Mouse (Mus musculus) midbrain, postnatal 0 days (tissue): Measurements from ENCODE around the gene Tmem217. TPM values are rescaled to one million over a fixed set of nuclear protein-coding genes. Genes with fewer than 3 reads are reported as not detected.

Experiments used
- ATAC-seq: fragments of 200-750 bp; cut with Nextera tagmentation; 2 replicates; pipeline ENCODE4 v1.8.0; 2017; ENCODE audit warnings: moderate number of reproducible peaks, mild to moderate bottlenecking, moderate TSS enrichment, moderate library complexity; ENCODE audit not compliant: low FRiP score
- DNase-seq: peaks from one replicate; pipeline ENCODE4 v3.0.0-alpha.2; 2015; ENCODE audit warnings: low spot score
- H3K27ac ChIP-seq: fragments of 300-500 bp; sonication (generic); 2 replicates; pipeline ENCODE4 v1.5.1; 2014; ENCODE audit warnings: low read depth, mild to moderate bottlenecking, low read length, mixed read lengths
- H3K27me3 ChIP-seq: fragments of 300-500 bp; sonication (generic); 2 replicates; pipeline ENCODE4 v1.6.1; 2014; ENCODE audit warnings: low read length, control low read depth, mixed read lengths; ENCODE audit not compliant: insufficient read depth
- H3K36me3 ChIP-seq: fragments of 300-500 bp; sonication (generic); 2 replicates; pipeline ENCODE4 v1.6.1; 2014; ENCODE audit warnings: low read length, control low read depth, mixed read lengths; ENCODE audit not compliant: insufficient read depth
- H3K4me1 ChIP-seq: fragments of 300-500 bp; sonication (generic); 2 replicates; pipeline ENCODE4 v1.6.1; 2014; ENCODE audit warnings: mild to moderate bottlenecking, control low read depth, antibody characterized with exemption, low read length, mixed read lengths; ENCODE audit not compliant: insufficient read depth
- H3K4me2 ChIP-seq: fragments of 300-500 bp; sonication (generic); 2 replicates; pipeline ENCODE4 v1.6.1; 2014; ENCODE audit warnings: low read depth, mild to moderate bottlenecking, low read length, mixed read lengths; ENCODE audit not compliant: poor library complexity, severe bottlenecking
- H3K4me3 ChIP-seq: fragments of 300-500 bp; sonication (generic); 2 replicates; pipeline ENCODE4 v1.5.1; 2014; ENCODE audit warnings: low read depth, mild to moderate bottlenecking, low read length, moderate library complexity
- H3K9ac ChIP-seq: fragments of 300-500 bp; sonication (generic); replicated peaks from 2 replicates; pipeline ENCODE4 v1.6.1; 2014; ENCODE audit warnings: mild to moderate bottlenecking, low read length, moderate library complexity, mixed read lengths; ENCODE audit not compliant: poor library complexity, severe bottlenecking
- H3K9me3 ChIP-seq: fragments of 300-500 bp; sonication (generic); 2 replicates; pipeline ENCODE4 v1.6.1; 2016; ENCODE audit warnings: low read length, control low read depth
- CTCF ChIP-seq: IDR thresholded peaks from 2 replicates; pipeline ENCODE4 v1.5.1; 2016; ENCODE audit warnings: antibody characterized with exemption, mild to moderate bottlenecking
- WGBS: fragments of 180-500 bp; shearing (Covaris S2); extraction: QIAGEN DNeasy Blood & Tissue Kit; methylation state at CpG from one replicate; pipeline ENCODE4 v1.1.7; 2014; 5-methylcytosine and 5-hydroxymethylcytosine counted together
- polyA plus RNA-seq: library from polyadenylated mRNA; unstranded; fragments of >200 nt; fragmentation: Nextera tagmentation; extraction: Ambion mirVana; gene quantifications from 2 replicates; pipeline ENCODE4 v1.2.1, GENCODE M21; 2015
- total RNA-seq: library from RNA; depleted of rRNA; stranded (reverse); fragments of >200 nt; gene quantifications from 2 replicates; pipeline ENCODE4 v1.2.3, GENCODE M21; 2014

The Tmem217 gene
- total and polyA plus RNA-seq, 2 experiments from 2014 or later: 0.84 TPM; not detected in 1

DNA sequence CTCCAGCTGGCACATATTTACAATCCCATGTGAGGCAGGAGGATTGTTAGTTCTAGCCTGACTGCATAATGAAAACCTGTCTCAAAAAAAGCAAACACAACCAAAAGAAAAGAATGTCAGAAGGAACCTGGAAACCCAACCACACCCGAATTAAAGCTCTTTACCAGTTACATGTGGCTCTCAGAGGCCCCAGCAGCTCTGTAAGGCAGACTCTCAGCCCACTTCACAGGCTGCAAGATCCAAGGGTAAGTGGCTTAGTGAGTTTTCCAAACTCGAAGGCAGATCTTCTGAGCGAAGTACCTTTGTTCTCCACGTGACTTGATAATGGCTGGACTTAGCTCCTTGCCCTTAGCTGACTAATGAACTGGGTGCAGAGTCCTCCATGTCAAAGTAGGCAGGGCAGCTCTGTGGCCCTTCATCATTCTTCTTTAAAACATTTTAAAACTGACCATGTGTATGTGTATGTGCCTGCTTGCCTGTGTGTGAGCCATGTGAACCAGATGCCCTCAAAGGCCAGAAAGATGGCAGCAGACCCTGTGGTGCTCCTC is 27.5 kb upstream of the Tmem217 start:
- no peak overlapping the region for H3K4me3 ChIP-seq
- WGBS: 89% methylated on average over 4 of the region's 4 CpGs
- no peak for ATAC-seq
- DNase-seq: no peak
- no peak for TF ChIP-seq CTCF
- H3K36me3 ChIP-seq: peaks cover 61% of the 10 kb centered on the region
- no peak overlapping the region for H3K4me2 ChIP-seq
- H3K4me1 ChIP-seq: no peaks in the 10 kb centered on the region
- H3K27ac ChIP-seq: no peak overlapping the region
- H3K27me3 ChIP-seq: no peaks in the 10 kb centered on the region
- H3K9me3 ChIP-seq: no peaks in the 10 kb centered on the region
- H3K9ac ChIP-seq: no peak overlapping the region

DNA sequence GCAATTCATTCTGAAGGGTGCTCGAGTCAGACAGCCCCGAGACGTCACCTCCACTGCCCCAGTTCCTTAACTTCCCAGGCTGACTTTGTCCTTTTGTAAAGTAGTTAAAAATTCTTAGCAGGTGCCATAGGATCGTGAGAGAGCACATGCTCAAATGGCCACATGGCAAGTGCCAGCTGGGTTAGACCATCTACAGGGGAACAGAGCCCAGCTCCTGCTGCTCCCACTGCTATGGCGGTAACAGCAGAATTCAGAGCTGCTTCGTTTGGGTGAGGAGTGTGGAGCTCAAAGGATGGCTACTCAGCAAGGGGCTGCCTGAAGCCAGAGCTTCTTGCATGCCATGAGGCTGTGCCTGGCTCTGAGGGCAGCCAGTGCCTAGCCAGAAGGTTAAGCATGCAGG is 17.6 kb upstream of the Tmem217 start:
- H3K4me1 ChIP-seq: no peaks in the 10 kb centered on the region
- no peak overlapping the region for H3K27ac ChIP-seq
- no peaks in the 10 kb centered on the region for H3K27me3 ChIP-seq
- WGBS: 85% methylated on average over 6 of the region's 6 CpGs
- no peak for TF ChIP-seq CTCF
- DNase-seq (no peak), ATAC-seq (no peak)
- no peaks in the 10 kb centered on the region for H3K9me3 ChIP-seq
- H3K4me2 ChIP-seq: no peak overlapping the region
- peaks cover 59% of the 10 kb centered on the region for H3K36me3 ChIP-seq
- no peak overlapping the region for H3K4me3 ChIP-seq
- H3K9ac ChIP-seq: no peak overlapping the region

- WGBS: 93% methylated on average over 15 of the region's 15 CpGs
- Histone ChIP-seq H3K36me3 (peaks cover 49% of the 10 kb centered on the region), H3K4me2 (no peak overlapping the region), H3K27ac (no peak overlapping the region), H3K27me3 (no peaks in the 10 kb centered on the region), H3K4me1 (no peaks in the 10 kb centered on the region), H3K9ac (no peak overlapping the region), H3K9me3 (no peaks in the 10 kb centered on the region), H3K4me3 (no peak overlapping the region)
- DNase-seq (no peak), ATAC-seq (no peak)
- TF ChIP-seq CTCF: no peak
These were observed 16.2 kb upstream of the Tmem217 start for GRCm38 (mm10) chr17:29568435-29568834.

GRCm38 (mm10) chr17:29565521-29565920 is 13.3 kb upstream of the Tmem217 start:
- TF ChIP-seq CTCF: no peak
- H3K9ac ChIP-seq: no peak overlapping the region
- DNase-seq (no peak), ATAC-seq (no peak)
- H3K9me3 ChIP-seq: no peaks in the 10 kb centered on the region
- H3K4me3 ChIP-seq: no peak overlapping the region
- H3K36me3 ChIP-seq: peaks cover 24% of the 10 kb centered on the region; the same call in 1 of the 2 replicates
- H3K27ac ChIP-seq: no peak overlapping the region
- H3K4me2 ChIP-seq: no peak overlapping the region
- WGBS: over 99% methylated on average over 5 of the region's 5 CpGs
- H3K4me1 ChIP-seq: no peaks in the 10 kb centered on the region
- H3K27me3 ChIP-seq: no peaks in the 10 kb centered on the region

- DNase-seq (no peak), ATAC-seq (no peak)
- no peak for TF ChIP-seq CTCF
- WGBS: 79% methylated on average over 5 of the region's 5 CpGs
- Histone ChIP-seq H3K4me2 (no peak overlapping the region), H3K36me3 (peaks cover 3% of the 10 kb centered on the region; the same call in 1 of the 2 replicates), H3K9me3 (no peaks in the 10 kb centered on the region), H3K27ac (no peak overlapping the region), H3K4me3 (no peak overlapping the region), H3K27me3 (no peaks in the 10 kb centered on the region), H3K9ac (no peak overlapping the region), H3K4me1 (no peaks in the 10 kb centered on the region)
These were observed 6.3 kb upstream of the Tmem217 start for GRCm38 (mm10) chr17:29558476-29558875.

GRCm38 (mm10) chr17:29556893-29557292 is 4.7 kb upstream of the Tmem217 start:
- no peak overlapping the region for H3K9ac ChIP-seq
- peaks cover 3% of the 10 kb centered on the region; the same call in 1 of the 2 replicates for H3K36me3 ChIP-seq
- H3K4me3 ChIP-seq: no peak overlapping the region
- H3K4me2 ChIP-seq: no peak overlapping the region
- H3K9me3 ChIP-seq: no peaks in the 10 kb centered on the region
- no peak overlapping the region for H3K27ac ChIP-seq
- no peaks in the 10 kb centered on the region for H3K27me3 ChIP-seq
- DNase-seq (no peak), ATAC-seq (no peak)
- no peaks in the 10 kb centered on the region for H3K4me1 ChIP-seq
- TF ChIP-seq CTCF: no peak
- WGBS: 92% methylated on average over 7 of the region's 7 CpGs
